Mouse (Mus musculus) pancreas, adult 10 weeks (tissue): ENCODE results near the gene Gm5938. TPM values are rescaled to one million over a fixed set of nuclear protein-coding genes. Genes with fewer than 3 reads are reported as not detected.

Experiments
- polyA plus RNA-seq: library from polyadenylated mRNA; stranded (reverse); fragments of 350-450 nt; fragmentation: Illumina TruSeq; extraction: RNeasy Lipid Tissue Mini Kit (QIAGEN cat#74804); gene quantifications from one replicate; pipeline ENCODE4 v1.2.3, GENCODE M21; 2015; ENCODE audit warnings: low read depth, low replicate concordance; ENCODE audit not compliant: insufficient read depth

Gene Gm5938
- not detected for polyA plus RNA-seq

GRCm38 (mm10) chrX:78125167-78125566 lies at the start of gene Gm5938:
TSS of gene Gm5938 (plus strand) at chrX:78125467.

GRCm38 (mm10) chrX:78091274-78091673 lies 34.0 kb upstream of the Gm5938 start, which contains the start of gene Obp1a:
TSS of gene Obp1a (minus strand) at chrX:78091374.

Other genes with a start within 250 kb of the Gm5938 start
- gene 5430402E10Rik, start 200.4 kb upstream of the Gm5938 start, polyA plus RNA-seq, result not detected
- not detected for gene Obp1a, start 34.1 kb upstream of the Gm5938 start, polyA plus RNA-seq
- not detected for gene Obp1b, start 61.3 kb downstream of the Gm5938 start, polyA plus RNA-seq
- not detected for gene Gm14743, start 120.5 kb downstream of the Gm5938 start, polyA plus RNA-seq
- not detected for gene 4930480E11Rik, start 244.2 kb downstream of the Gm5938 start, polyA plus RNA-seq